Mouse (Mus musculus): ENCODE measurements around the gene Agtrap.

Agtrap gene

GRCm38 (mm10) chr4:148104146-148104545 lies 16.3 kb upstream of the Agtrap start:
- no peak for DNase-seq (ENCODE audit: low spot score)

- DNase-seq (ENCODE audit: low spot score) = no peak
These were observed 14.1 kb upstream of the Agtrap start for GRCm38 (mm10) chr4:148101801-148102527.

- DNase-seq (ENCODE audit: low spot score) = no peak
These were observed 10.8 kb upstream of the Agtrap start for GRCm38 (mm10) chr4:148098666-148099065.

GRCm38 (mm10) chr4:148097936-148098335 lies 10.1 kb upstream of the Agtrap start:
- no peak for DNase-seq (ENCODE audit: low spot score)

- no peak for DNase-seq (ENCODE audit: low spot score)
These were observed 7.2 kb upstream of the Agtrap start for GRCm38 (mm10) chr4:148095081-148095480.

GRCm38 (mm10) chr4:148094161-148094560 lies 6.3 kb upstream of the Agtrap start:
- no peak for DNase-seq (ENCODE audit: low spot score)

GRCm38 (mm10) chr4:148092551-148093271 lies 4.9 kb upstream of the Agtrap start:
- DNase-seq (ENCODE audit: low spot score) = no peak

GRCm38 (mm10) chr4:148091181-148091580 lies 3.4 kb upstream of the Agtrap start:
- no peak for DNase-seq (ENCODE audit: low spot score)

GRCm38 (mm10) chr4:148089166-148089565 lies 1.3 kb upstream of the Agtrap start:
- no peak for DNase-seq (ENCODE audit: low spot score)

GRCm38 (mm10) chr4:148087091-148087906 lies 532 bp downstream of the Agtrap start:
- no peak for DNase-seq (ENCODE audit: low spot score)

- no peak for DNase-seq (ENCODE audit: low spot score)
These were observed 1.9 kb downstream of the Agtrap start for GRCm38 (mm10) chr4:148085907-148086305.

- DNase-seq (ENCODE audit: low spot score) = no peak
These were observed 2.5 kb downstream of the Agtrap start for GRCm38 (mm10) chr4:148085131-148085906.

GRCm38 (mm10) chr4:148084261-148084714 lies 3.5 kb downstream of the Agtrap start:
- no peak for DNase-seq (ENCODE audit: low spot score)

- no peak for DNase-seq (ENCODE audit: low spot score)
These were observed 4.5 kb downstream of the Agtrap start for GRCm38 (mm10) chr4:148083176-148083899.

- no peak for DNase-seq (ENCODE audit: low spot score)
These were observed 5.4 kb downstream of the Agtrap start for GRCm38 (mm10) chr4:148082257-148083044.

- DNase-seq (ENCODE audit: low spot score) = no peak
These were observed 6.6 kb downstream of the Agtrap start for GRCm38 (mm10) chr4:148081201-148081600.

- DNase-seq (ENCODE audit: low spot score) = no peak
These were observed 7.2 kb downstream of the Agtrap start for GRCm38 (mm10) chr4:148080597-148080973.

GRCm38 (mm10) chr4:148079944-148080596 lies 7.8 kb downstream of the Agtrap start:
- no peak for DNase-seq (ENCODE audit: low spot score)

- DNase-seq (ENCODE audit: low spot score) = no peak
These were observed 8.6 kb downstream of the Agtrap start for GRCm38 (mm10) chr4:148079212-148079611.

GRCm38 (mm10) chr4:148075881-148076280 lies 11.9 kb downstream of the Agtrap start:
- no peak for DNase-seq (ENCODE audit: low spot score)

Data from ovary, postnatal 10 days (tissue).